7 mouse cellular contexts compared by ENCODE assay signal in genomic region chr5:125406322-125407016, GRCm38 (mm10). TPM values are rescaled to one million over a fixed set of nuclear protein-coding genes. Genes with fewer than 3 reads are reported as not detected.
DNase-seq lines count a peak whose midpoint lies in the region; ATAC-seq lines count a peak whose summit lies in the region.

No protein-coding gene starts in this region.

- peak; percentile 78 for DNase-seq in Muller cell, postnatal 12 days (ENCODE audit: inconsistent ontology term)
- DNase-seq in cerebellum, adult 18-20 months, result peak; percentile 60 to 74
- peak; percentile 54 to 62 for DNase-seq in frontal cortex, postnatal 25 days (ENCODE audit: low spot score in 2 of 2)
- peak; percentile 45 to 56 for DNase-seq in left cerebral cortex, postnatal 14 days (ENCODE audit: low spot score in 2 of 2)
- DNase-seq in right cerebral cortex, postnatal 4 days, result peak; percentile 60

- peak overlapping the region; percentile 62 for H3K4me3 ChIP-seq in hindbrain, embryonic 15.5 days

- intact Hi-C loops in left cerebral cortex, postnatal 14 days (cut with DNase I), result no loop called here

- ATAC-seq in hindbrain, embryonic 15.5 days (ENCODE audit: low FRiP score, low read depth), result peak; percentile 32; the same call in 1 of the 2 replicates
- ATAC-seq in megakaryocyte, adult 5-6 weeks (ENCODE audit: poor library complexity, severe bottlenecking), result peak; percentile 48

- peak overlapping the region; percentile 62 for H3K4me2 ChIP-seq in hindbrain, embryonic 15.5 days

- 2% methylated on average over 20 of the region's 20 CpGs for WGBS in hindbrain, embryonic 15.5 days

- H3K36me3 ChIP-seq in hindbrain, embryonic 15.5 days, result no peaks in the 10 kb centered on the region

- no peaks in the 10 kb centered on the region for H3K9me3 ChIP-seq in hindbrain, embryonic 15.5 days

- H3K4me1 ChIP-seq in hindbrain, embryonic 15.5 days (replicated peaks), result peaks cover 24% of the 10 kb centered on the region

- peak overlapping the region; percentile 91 for H3K27ac ChIP-seq in hindbrain, embryonic 15.5 days (replicated peaks)

- no peaks in the 10 kb centered on the region for H3K27me3 ChIP-seq in hindbrain, embryonic 15.5 days

- peak overlapping the region; percentile 52 for H3K9ac ChIP-seq in hindbrain, embryonic 15.5 days

RNA-seq across cellular contexts. Expression of gene Ubc, which starts 16.5 kb away (rescaled TPM):
- 1,393 and 1,417 TPM in 2 replicates for polyA plus RNA-seq in hindbrain, embryonic 15.5 days (2015; fragmentation: Nextera tagmentation; extraction: Ambion mirVana)
- total RNA-seq in left cerebral cortex, postnatal 14 days (2021), result 100 to 1,000 TPM; 752 to 821 TPM
- total RNA-seq in megakaryocyte, adult 5-6 weeks (2015), result 260 and 265 TPM in 2 replicates
- 355 and 414 TPM in 2 replicates for total RNA-seq in megakaryocyte, adult 5-6 weeks (2017)

RNA-seq across cellular contexts. Expression of gene Gm10382, which starts 17.3 kb away (rescaled TPM):
- polyA plus RNA-seq in hindbrain, embryonic 15.5 days (2015; fragmentation: Nextera tagmentation; extraction: Ambion mirVana), result 0.56 and 0.65 TPM in 2 replicates
- under 1 TPM in 1 of 2 experiments, not detected in 1; 0.37 TPM for total RNA-seq in left cerebral cortex, postnatal 14 days (2021)
- not detected in 2 replicates for total RNA-seq in megakaryocyte, adult 5-6 weeks (2015)
- 0.11 TPM in 1 of 2 replicates, not detected in the other for total RNA-seq in megakaryocyte, adult 5-6 weeks (2017)

RNA-seq across cellular contexts. Expression of gene Dhx37, which starts 27.5 kb away (rescaled TPM):
- 10.9 and 11.6 TPM in 2 replicates for polyA plus RNA-seq in hindbrain, embryonic 15.5 days (2015; fragmentation: Nextera tagmentation; extraction: Ambion mirVana)
- 10 to 100 TPM; 10.1 to 10.9 TPM for total RNA-seq in left cerebral cortex, postnatal 14 days (2021)
- total RNA-seq in megakaryocyte, adult 5-6 weeks (2015), result 6.6 and 13.9 TPM in 2 replicates
- total RNA-seq in megakaryocyte, adult 5-6 weeks (2017), result 15.7 and 29.0 TPM in 2 replicates

RNA-seq across cellular contexts. Expression of gene Bri3bp, which starts 34.9 kb away (rescaled TPM):
- polyA plus RNA-seq in hindbrain, embryonic 15.5 days (2015; fragmentation: Nextera tagmentation; extraction: Ambion mirVana), result 39.4 and 42.8 TPM in 2 replicates
- 10 to 100 TPM; 81.0 to 85.6 TPM for total RNA-seq in left cerebral cortex, postnatal 14 days (2021)
- total RNA-seq in megakaryocyte, adult 5-6 weeks (2015), result 46.8 and 49.2 TPM in 2 replicates
- total RNA-seq in megakaryocyte, adult 5-6 weeks (2017), result 19.7 and 26.3 TPM in 2 replicates

Comparison
In these comparisons a context has a peak if more than half of its experiments do, and no peak if none do; other contexts are left out.
1. Peak in every context shown above with its lines: DNase-seq, ATAC-seq, H3K4me3 ChIP-seq and H3K27ac ChIP-seq.